ENCODE assay signal across 17 mouse cellular contexts in genomic region chr3:9440466-9440865, GRCm38 (mm10).
A peak's percentile ranks its signal among the peaks of the same experiment; 100 is the strongest.
DNase-seq lines count a peak whose midpoint lies in the region; ATAC-seq and TF ChIP-seq lines count a peak whose summit lies in the region.
"Had no signal": no experiment of that assay in that cellular context is flagged by ENCODE, and none has a peak within 500 bp of the region (broad histone marks: within the 10 kb centered on the region; RNA-seq: fewer than 3 reads in every experiment).

No protein-coding gene starts in this region.

- H3K27ac ChIP-seq in heart, embryonic 10.5 days: peak overlapping the region; percentile 83; the same call in 1 of the 2 replicates
- no peak overlapping the region for H3K27ac ChIP-seq in heart, adult 2 months
- peak overlapping the region; percentile 97 for H3K27ac ChIP-seq in heart, embryonic 15.5 days
- H3K27ac ChIP-seq in stomach, postnatal 0 days (replicated peaks): no peak overlapping the region
- H3K27ac ChIP-seq in hindbrain, embryonic 12.5 days: no peak overlapping the region
- H3K27ac ChIP-seq: embryonic facial prominence, embryonic 12.5 days; forebrain, embryonic 15.5 days; hindbrain, embryonic 13.5 days; intestine, embryonic 15.5 days had no signal

- TF ChIP-seq CTCF in heart, adult 2 months (IDR thresholded peaks at IDR 0.05): no peak
- TF ChIP-seq CTCF in stomach, postnatal 0 days (IDR thresholded peaks at IDR 0.05; ENCODE audit: low read depth): no peak

- intact Hi-C loops in heart, adult 2 months (cut with DNase I): loop anchor here (2.0 kb wide), 1 partner anchor 40 kb away; no protein-coding TSS in a partner anchor
- intact Hi-C loops in heart, postnatal 25 days (cut with DNase I): no loop called here

- no peak overlapping the region for H3K9ac ChIP-seq in heart, adult 2 months (ENCODE audit: low read depth, low read length)
- no peak overlapping the region for H3K9ac ChIP-seq in heart, embryonic 15.5 days
- H3K9ac ChIP-seq in stomach, postnatal 0 days (ENCODE audit: low read length): no peak overlapping the region
- H3K9ac ChIP-seq in hindbrain, embryonic 12.5 days: no peak overlapping the region
- H3K9ac ChIP-seq: embryonic facial prominence, embryonic 12.5 days; forebrain, embryonic 15.5 days; hindbrain, embryonic 13.5 days; intestine, embryonic 15.5 days had no signal

- no peak overlapping the region for H3K4me3 ChIP-seq in heart, embryonic 10.5 days
- no peak overlapping the region for H3K4me3 ChIP-seq in heart, adult 2 months
- no peak overlapping the region for H3K4me3 ChIP-seq in heart, embryonic 15.5 days
- H3K4me3 ChIP-seq in stomach, postnatal 0 days (ENCODE audit: low read depth, low read length): no peak overlapping the region
- H3K4me3 ChIP-seq in hindbrain, embryonic 12.5 days: no peak overlapping the region
- H3K4me3 ChIP-seq: embryonic facial prominence, embryonic 12.5 days; forebrain, embryonic 15.5 days; hindbrain, embryonic 13.5 days; intestine, embryonic 15.5 days had no signal

- TF ChIP-seq POLR2A in heart, adult 2 months (IDR thresholded peaks at IDR 0.05; ENCODE audit: insufficient read depth, low read depth, low read length): no peak

- no peak for TF ChIP-seq EP300 in heart, adult 2 months (IDR thresholded peaks at IDR 0.05; ENCODE audit: insufficient read depth, low read depth, low read length)
- no peak for TF ChIP-seq EP300 in stomach, postnatal 0 days (optimal IDR thresholded peaks at IDR 0.05)

- H3K4me2 ChIP-seq in heart, embryonic 15.5 days: no peak overlapping the region
- no peak overlapping the region for H3K4me2 ChIP-seq in stomach, postnatal 0 days (replicated peaks; ENCODE audit: low read depth)
- H3K4me2 ChIP-seq in hindbrain, embryonic 12.5 days (replicated peaks): no peak overlapping the region
- H3K4me2 ChIP-seq: embryonic facial prominence, embryonic 12.5 days; forebrain, embryonic 15.5 days; hindbrain, embryonic 13.5 days; intestine, embryonic 15.5 days had no signal

- no peaks in the 10 kb centered on the region for H3K27me3 ChIP-seq in heart, embryonic 10.5 days (ENCODE audit: insufficient read depth, poor library complexity, severe bottlenecking)
- H3K27me3 ChIP-seq in heart, adult 2 months (ENCODE audit: control insufficient read depth, insufficient read depth, low read length): no peaks in the 10 kb centered on the region
- no peaks in the 10 kb centered on the region for H3K27me3 ChIP-seq in heart, embryonic 15.5 days
- H3K27me3 ChIP-seq in stomach, postnatal 0 days (ENCODE audit: control insufficient read depth, insufficient read depth, low read length): no peaks in the 10 kb centered on the region
- no peaks in the 10 kb centered on the region for H3K27me3 ChIP-seq in hindbrain, embryonic 12.5 days
- H3K27me3 ChIP-seq: embryonic facial prominence, embryonic 12.5 days; forebrain, embryonic 15.5 days; hindbrain, embryonic 13.5 days; intestine, embryonic 15.5 days had no signal

- no peak for ATAC-seq in heart, embryonic 15.5 days (replicated peaks; ENCODE audit: insufficient number of reproducible peaks, insufficient read depth, low FRiP score, low read depth)
- ATAC-seq in stomach, postnatal 0 days (ENCODE audit: low FRiP score, low TSS enrichment): no peak
- ATAC-seq in hindbrain, embryonic 12.5 days (ENCODE audit: low FRiP score): no peak
- ATAC-seq: forebrain, embryonic 15.5 days; intestine, embryonic 15.5 days had no signal

- H3K79me2 ChIP-seq in heart, adult 2 months (replicated peaks; ENCODE audit: control insufficient read depth, insufficient read depth, low read length): no peaks in the 10 kb centered on the region

- H3K4me1 ChIP-seq in heart, embryonic 10.5 days: peaks cover 39% of the 10 kb centered on the region
- H3K4me1 ChIP-seq in heart, adult 2 months (ENCODE audit: control insufficient read depth, insufficient read depth, low read length): peaks cover 12% of the 10 kb centered on the region
- peaks cover 54% of the 10 kb centered on the region for H3K4me1 ChIP-seq in heart, embryonic 15.5 days (replicated peaks)
- no peaks in the 10 kb centered on the region for H3K4me1 ChIP-seq in stomach, postnatal 0 days (replicated peaks; ENCODE audit: control insufficient read depth, insufficient read depth)
- H3K4me1 ChIP-seq in hindbrain, embryonic 12.5 days: no peaks in the 10 kb centered on the region
- H3K4me1 ChIP-seq: embryonic facial prominence, embryonic 12.5 days; forebrain, embryonic 15.5 days; hindbrain, embryonic 13.5 days; intestine, embryonic 15.5 days had no signal

- DNase-seq in heart, embryonic 10.5 days (ENCODE audit: low spot score): no peak
- DNase-seq in heart, adult 2 months: no peak
- no peak for DNase-seq in heart, postnatal 25 days (ENCODE audit: low spot score)
- DNase-seq in brain, adult 2 months (ENCODE audit: low read depth, low spot score): peak; percentile 36
- DNase-seq in stomach, postnatal 0 days (ENCODE audit: low spot score): peak; percentile 5
- DNase-seq: adrenal gland, postnatal 10 days; cerebellum, adult 11-12 months; cerebellum, adult 9-10 months; cerebellum, postnatal 25 days; heart, postnatal 10 days; kidney, adult 18-20 months had no signal

- peaks cover 24% of the 10 kb centered on the region for H3K36me3 ChIP-seq in heart, embryonic 10.5 days
- H3K36me3 ChIP-seq in heart, adult 2 months (ENCODE audit: control insufficient read depth, insufficient read depth, low read length): no peaks in the 10 kb centered on the region; the same call in 1 of the 2 replicates
- peaks cover 11% of the 10 kb centered on the region; the same call in 1 of the 2 replicates for H3K36me3 ChIP-seq in heart, embryonic 15.5 days
- H3K36me3 ChIP-seq in stomach, postnatal 0 days (ENCODE audit: control insufficient read depth, insufficient read depth, low read length): peaks cover 8% of the 10 kb centered on the region; the same call in 1 of the 2 replicates
- H3K36me3 ChIP-seq in hindbrain, embryonic 12.5 days: peaks cover 21% of the 10 kb centered on the region
- H3K36me3 ChIP-seq: intestine, embryonic 15.5 days had no signal

- WGBS in heart, embryonic 10.5 days: 62% methylated on average over 6 of the region's 6 CpGs
- WGBS in heart, adult 2 months: 53% methylated on average over 6 of the region's 6 CpGs
- WGBS in heart, embryonic 15.5 days: 54% methylated on average over 6 of the region's 6 CpGs
- WGBS in stomach, postnatal 0 days: 77% methylated on average over 6 of the region's 6 CpGs
- 77% methylated on average over 6 of the region's 6 CpGs for WGBS in hindbrain, embryonic 12.5 days

- no peaks in the 10 kb centered on the region for H3K9me3 ChIP-seq in heart, embryonic 10.5 days
- H3K9me3 ChIP-seq in heart, embryonic 15.5 days (replicated peaks): no peaks in the 10 kb centered on the region
- no peaks in the 10 kb centered on the region for H3K9me3 ChIP-seq in stomach, postnatal 0 days (ENCODE audit: control insufficient read depth, low read length)
- no peaks in the 10 kb centered on the region for H3K9me3 ChIP-seq in hindbrain, embryonic 12.5 days (replicated peaks)
- H3K9me3 ChIP-seq: embryonic facial prominence, embryonic 12.5 days; forebrain, embryonic 15.5 days; hindbrain, embryonic 13.5 days; intestine, embryonic 15.5 days had no signal

Comparison
In these comparisons a context has a peak if more than half of its experiments do, and no peak if none do; other contexts are left out.
1. H3K27ac ChIP-seq: peak in heart, embryonic 10.5 days (single experiment) and heart, embryonic 15.5 days (single experiment); none in heart, adult 2 months (single experiment), stomach, postnatal 0 days (single experiment) and hindbrain, embryonic 12.5 days (single experiment).
2. DNase-seq: peak in brain, adult 2 months (single experiment) and stomach, postnatal 0 days (single experiment); none in heart, embryonic 10.5 days (single experiment), heart, adult 2 months (0 of 2) and heart, postnatal 25 days (single experiment).